Mouse (Mus musculus): ENCODE data around the gene Praf2. TPM values are rescaled to one million over a fixed set of nuclear protein-coding genes. Genes with fewer than 3 reads are reported as not detected.

The Praf2 gene
- polyA plus RNA-seq, 1 experiment from 2014 or later: 40.8 TPM

- Histone ChIP-seq H3K4me1 (ENCODE audit: control insufficient read depth in 2 of 2, insufficient read depth in 2 of 2, low read length in 2 of 2) (no peaks in the 10 kb centered on the region), H3K27ac (replicated peaks in 1 of 2; ENCODE audit: control insufficient read depth in 1 of 2, insufficient read depth in 1 of 2, low read depth in 2 of 2, low read length in 2 of 2) (peak overlapping the region in 1 of 2 experiments; percentile 84; a peak in 2 of 4 replicates), H3K27me3 (ENCODE audit: control insufficient read depth, insufficient read depth, low read length) (no peaks in the 10 kb centered on the region), H3K9me3 (ENCODE audit: control insufficient read depth, low read length) (no peaks in the 10 kb centered on the region), H3K4me3 (ENCODE audit: control insufficient read depth in 1 of 2, insufficient read depth in 1 of 2, low read depth in 1 of 2, low read length in 2 of 2) (peak overlapping the region; percentile 46 to 74), H3K9ac (ENCODE audit: low read length) (peak overlapping the region; percentile 67), H3K36me3 (ENCODE audit: control insufficient read depth, insufficient read depth, low read length) (peaks cover 25% of the 10 kb centered on the region), H3K4me2 (ENCODE audit: low read length) (peak overlapping the region; percentile 73)
- WGBS: 23% methylated on average over 11 of the region's 11 CpGs
- ATAC-seq (ENCODE audit: insufficient number of reproducible peaks, insufficient read depth, low FRiP score, low read depth): no peak; the same call in 1 of the 2 replicates
Observed at GRCm38 (mm10) chrX:7722282-7722611, 6.0 kb upstream of the Praf2 start.

- peak overlapping the region; percentile 67 for H3K9ac ChIP-seq (ENCODE audit: low read length)
- peak overlapping the region; percentile 46 to 74 for H3K4me3 ChIP-seq (ENCODE audit: control insufficient read depth in 1 of 2, insufficient read depth in 1 of 2, low read depth in 1 of 2, low read length in 2 of 2)
- H3K36me3 ChIP-seq (ENCODE audit: control insufficient read depth, insufficient read depth, low read length): peaks cover 27% of the 10 kb centered on the region
- no peak for ATAC-seq (ENCODE audit: insufficient number of reproducible peaks, insufficient read depth, low FRiP score, low read depth)
- no peaks in the 10 kb centered on the region for H3K9me3 ChIP-seq (ENCODE audit: control insufficient read depth, low read length)
- no peak overlapping the region for H3K27ac ChIP-seq (replicated peaks in 1 of 2; ENCODE audit: control insufficient read depth in 1 of 2, insufficient read depth in 1 of 2, low read depth in 2 of 2, low read length in 2 of 2)
- H3K27me3 ChIP-seq (ENCODE audit: control insufficient read depth, insufficient read depth, low read length): no peaks in the 10 kb centered on the region
- 20% methylated on average over 4 of the region's 4 CpGs for WGBS
- peak overlapping the region; percentile 73 for H3K4me2 ChIP-seq (ENCODE audit: low read length)
- no peaks in the 10 kb centered on the region for H3K4me1 ChIP-seq (ENCODE audit: control insufficient read depth in 2 of 2, insufficient read depth in 2 of 2, low read length in 2 of 2)
Observed at GRCm38 (mm10) chrX:7722691-7723090, 5.5 kb upstream of the Praf2 start.

GRCm38 (mm10) chrX:7724135-7724534, 4.1 kb upstream of the Praf2 start:
- WGBS: 78% methylated on average over 7 of the region's 7 CpGs
- Histone ChIP-seq H3K4me2 (ENCODE audit: low read length) (no peak overlapping the region), H3K27me3 (ENCODE audit: control insufficient read depth, insufficient read depth, low read length) (no peaks in the 10 kb centered on the region), H3K27ac (replicated peaks in 1 of 2; ENCODE audit: control insufficient read depth in 1 of 2, insufficient read depth in 1 of 2, low read depth in 2 of 2, low read length in 2 of 2) (no peak overlapping the region), H3K9ac (ENCODE audit: low read length) (no peak overlapping the region), H3K4me1 (ENCODE audit: control insufficient read depth in 2 of 2, insufficient read depth in 2 of 2, low read length in 2 of 2) (no peaks in the 10 kb centered on the region), H3K9me3 (ENCODE audit: control insufficient read depth, low read length) (no peaks in the 10 kb centered on the region), H3K4me3 (ENCODE audit: control insufficient read depth in 1 of 2, insufficient read depth in 1 of 2, low read depth in 1 of 2, low read length in 2 of 2) (no peak overlapping the region), H3K36me3 (ENCODE audit: control insufficient read depth, insufficient read depth, low read length) (peaks cover 27% of the 10 kb centered on the region)
- ATAC-seq (ENCODE audit: insufficient number of reproducible peaks, insufficient read depth, low FRiP score, low read depth): no peak

GRCm38 (mm10) chrX:7725841-7726240, 2.4 kb upstream of the Praf2 start:
- Histone ChIP-seq H3K4me2 (ENCODE audit: low read length) (no peak overlapping the region), H3K27me3 (ENCODE audit: control insufficient read depth, insufficient read depth, low read length) (no peaks in the 10 kb centered on the region), H3K4me3 (ENCODE audit: control insufficient read depth in 1 of 2, insufficient read depth in 1 of 2, low read depth in 1 of 2, low read length in 2 of 2) (no peak overlapping the region), H3K4me1 (ENCODE audit: control insufficient read depth in 2 of 2, insufficient read depth in 2 of 2, low read length in 2 of 2) (no peaks in the 10 kb centered on the region), H3K27ac (replicated peaks in 1 of 2; ENCODE audit: control insufficient read depth in 1 of 2, insufficient read depth in 1 of 2, low read depth in 2 of 2, low read length in 2 of 2) (no peak overlapping the region), H3K9me3 (ENCODE audit: control insufficient read depth, low read length) (no peaks in the 10 kb centered on the region), H3K36me3 (ENCODE audit: control insufficient read depth, insufficient read depth, low read length) (peaks cover 27% of the 10 kb centered on the region), H3K9ac (ENCODE audit: low read length) (no peak overlapping the region)
- 79% methylated on average over 10 of the region's 12 CpGs for WGBS
- no peak for ATAC-seq (ENCODE audit: insufficient number of reproducible peaks, insufficient read depth, low FRiP score, low read depth)

GRCm38 (mm10) chrX:7727176-7727575, 1.1 kb upstream of the Praf2 start:
- Histone ChIP-seq H3K9ac (ENCODE audit: low read length) (no peak overlapping the region), H3K4me2 (ENCODE audit: low read length) (no peak overlapping the region), H3K27ac (replicated peaks in 1 of 2; ENCODE audit: control insufficient read depth in 1 of 2, insufficient read depth in 1 of 2, low read depth in 2 of 2, low read length in 2 of 2) (no peak overlapping the region), H3K9me3 (ENCODE audit: control insufficient read depth, low read length) (no peaks in the 10 kb centered on the region), H3K36me3 (ENCODE audit: control insufficient read depth, insufficient read depth, low read length) (peaks cover 27% of the 10 kb centered on the region), H3K27me3 (ENCODE audit: control insufficient read depth, insufficient read depth, low read length) (no peaks in the 10 kb centered on the region), H3K4me3 (ENCODE audit: control insufficient read depth in 1 of 2, insufficient read depth in 1 of 2, low read depth in 1 of 2, low read length in 2 of 2) (no peak overlapping the region), H3K4me1 (ENCODE audit: control insufficient read depth in 2 of 2, insufficient read depth in 2 of 2, low read length in 2 of 2) (no peaks in the 10 kb centered on the region)
- no peak for ATAC-seq (ENCODE audit: insufficient number of reproducible peaks, insufficient read depth, low FRiP score, low read depth)
- WGBS: 90% methylated on average over 13 of the region's 13 CpGs

- Histone ChIP-seq H3K4me1 (ENCODE audit: control insufficient read depth in 2 of 2, insufficient read depth in 2 of 2, low read length in 2 of 2) (no peaks in the 10 kb centered on the region), H3K4me2 (ENCODE audit: low read length) (peak overlapping the region; percentile 64), H3K4me3 (ENCODE audit: control insufficient read depth in 1 of 2, insufficient read depth in 1 of 2, low read depth in 1 of 2, low read length in 2 of 2) (peak overlapping the region; percentile 48 to 83), H3K9ac (ENCODE audit: low read length) (peak overlapping the region; percentile 50), H3K9me3 (ENCODE audit: control insufficient read depth, low read length) (no peaks in the 10 kb centered on the region), H3K36me3 (ENCODE audit: control insufficient read depth, insufficient read depth, low read length) (peaks cover 27% of the 10 kb centered on the region), H3K27ac (replicated peaks in 1 of 2; ENCODE audit: control insufficient read depth in 1 of 2, insufficient read depth in 1 of 2, low read depth in 2 of 2, low read length in 2 of 2) (no peak overlapping the region), H3K27me3 (ENCODE audit: control insufficient read depth, insufficient read depth, low read length) (no peaks in the 10 kb centered on the region)
- 47% methylated on average over 4 of the region's 4 CpGs for WGBS
- ATAC-seq (ENCODE audit: insufficient number of reproducible peaks, insufficient read depth, low FRiP score, low read depth): no peak
Observed at GRCm38 (mm10) chrX:7728922-7729265, 655 bp downstream of the Praf2 start.

GRCm38 (mm10) chrX:7733571-7734156, 5.4 kb downstream of the Praf2 start:
- 17% methylated on average over 18 of the region's 26 CpGs for whole genome bisulfite sequencing
- Histone ChIP-seq H3K27me3 (ENCODE audit: control insufficient read depth, insufficient read depth, low read length) (no peaks in the 10 kb centered on the region), H3K9me3 (ENCODE audit: control insufficient read depth, low read length) (no peaks in the 10 kb centered on the region), H3K36me3 (ENCODE audit: control insufficient read depth, insufficient read depth, low read length) (no peaks in the 10 kb centered on the region), H3K27ac (replicated peaks in 1 of 2; ENCODE audit: control insufficient read depth in 1 of 2, insufficient read depth in 1 of 2, low read depth in 2 of 2, low read length in 2 of 2) (no peak overlapping the region), H3K4me2 (ENCODE audit: low read length) (0 out of 2 replicates have a peak overlapping the region, but pooled peaks have one; percentile 8), H3K9ac (ENCODE audit: low read length) (no peak overlapping the region; the same call in 1 of the 2 replicates), H3K4me3 (ENCODE audit: control insufficient read depth in 1 of 2, insufficient read depth in 1 of 2, low read depth in 1 of 2, low read length in 2 of 2) (no peak overlapping the region), H3K4me1 (ENCODE audit: control insufficient read depth in 2 of 2, insufficient read depth in 2 of 2, low read length in 2 of 2) (no peaks in the 10 kb centered on the region)
- no peak for ATAC-seq (ENCODE audit: insufficient number of reproducible peaks, insufficient read depth, low FRiP score, low read depth)
